Mouse (Mus musculus): Measurements from ENCODE around the gene Mrgpre.

DNA sequence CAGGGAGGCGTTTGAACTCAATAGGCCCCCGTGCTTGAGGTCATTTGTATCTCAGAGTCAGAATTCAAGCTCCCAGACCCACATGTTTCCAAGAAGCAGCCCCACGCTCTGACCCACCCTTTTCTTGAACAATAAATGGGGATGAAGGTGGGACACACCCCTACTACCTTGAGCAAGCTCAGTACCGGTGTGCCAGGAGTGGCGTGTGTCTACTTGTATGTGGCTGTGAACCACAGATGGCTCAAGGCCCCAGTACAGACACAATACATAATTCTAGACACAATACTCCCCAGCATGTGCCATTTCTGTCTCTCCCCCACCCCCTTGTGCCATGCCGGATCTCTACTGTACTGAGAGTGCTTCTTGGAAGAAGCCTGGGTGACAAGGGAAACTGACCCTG lies 46.1 kb downstream of the Mrgpre start:
- TF ChIP-seq CTCF (IDR thresholded peaks at IDR 0.05; ENCODE audit: low read depth) (no peak), EP300 (IDR thresholded peaks at IDR 0.05; ENCODE audit: low read depth) (no peak)

All from liver, postnatal 0 days (tissue).